Mouse (Mus musculus): ENCODE measurements around the gene Igdcc3.

The Igdcc3 gene

DNA sequence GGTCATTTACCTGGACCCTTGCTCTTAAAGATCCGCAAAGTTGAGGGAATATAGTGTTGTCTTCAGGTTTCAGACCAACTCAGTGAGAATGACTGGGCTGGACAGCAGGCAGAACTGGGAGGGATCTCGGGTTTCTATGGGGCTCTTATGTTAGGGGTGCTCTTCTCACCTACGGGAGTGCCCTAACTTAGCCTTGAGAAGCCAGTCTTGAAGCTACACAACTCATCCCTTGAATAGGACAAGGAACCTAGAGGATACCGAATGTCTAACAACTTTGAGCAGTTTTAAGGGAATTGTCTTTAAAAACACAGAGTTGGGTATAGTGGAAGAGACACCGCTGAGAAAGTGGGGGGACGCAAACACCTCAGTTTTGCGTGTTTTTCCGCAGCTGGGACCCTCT, 498 bp upstream of the Igdcc3 start:
- DNase-seq (ENCODE audit: low spot score): no peak

DNA sequence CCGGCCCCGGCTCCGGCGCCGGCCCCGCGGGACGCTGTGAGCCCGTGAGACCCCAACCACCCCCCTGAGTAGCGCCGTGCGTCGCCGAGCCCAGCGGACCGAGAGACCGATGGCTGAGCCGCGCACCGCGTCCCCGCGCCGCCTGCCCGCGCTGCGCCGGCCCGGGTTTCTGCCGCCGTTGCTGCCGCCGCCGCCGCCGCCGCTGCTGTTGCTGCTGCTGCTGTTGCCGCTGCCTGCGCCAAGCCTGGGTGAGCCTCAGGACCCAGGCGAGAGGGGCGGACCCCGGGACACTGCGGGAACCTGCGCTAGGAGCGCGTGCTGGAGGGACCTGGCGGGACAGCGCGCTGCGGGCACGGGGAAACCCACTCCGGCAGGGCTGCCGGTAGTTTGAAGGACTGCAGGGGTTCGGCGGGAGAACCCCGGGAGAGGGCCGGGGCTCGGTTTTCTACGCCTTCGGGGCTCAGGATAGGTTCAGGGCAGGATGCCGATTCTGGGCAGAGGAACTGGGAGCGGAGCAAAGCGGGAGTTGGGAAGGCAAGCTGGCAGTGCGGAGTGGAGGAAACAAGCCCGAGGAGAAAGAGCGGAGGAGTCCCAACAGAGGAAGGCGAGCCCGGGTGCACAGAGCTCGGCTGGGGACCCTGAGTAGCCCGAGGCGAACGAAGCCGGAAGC, 452 bp downstream of the Igdcc3 start:
- peak; percentile 70 for DNase-seq (ENCODE audit: low spot score)

DNA sequence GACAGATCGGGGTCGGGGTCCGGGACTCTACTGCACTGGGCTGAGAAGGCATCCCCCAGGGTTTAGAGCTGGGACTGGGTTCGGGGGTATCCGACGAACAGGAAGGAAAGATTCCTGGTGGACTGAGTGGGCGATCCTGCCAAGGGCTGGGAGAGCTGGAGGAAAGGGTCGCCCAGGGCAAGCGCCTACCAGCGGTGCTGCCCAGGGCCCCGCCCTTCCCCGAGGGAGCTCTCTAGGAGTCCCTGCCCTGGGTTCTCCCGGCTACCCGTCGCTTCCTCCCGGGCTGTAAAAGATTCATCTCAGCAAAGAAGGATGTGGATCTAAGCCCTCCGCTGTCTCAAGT, 958 bp downstream of the Igdcc3 start:
- peak; percentile 64 for DNase-seq (ENCODE audit: low spot score)

DNA sequence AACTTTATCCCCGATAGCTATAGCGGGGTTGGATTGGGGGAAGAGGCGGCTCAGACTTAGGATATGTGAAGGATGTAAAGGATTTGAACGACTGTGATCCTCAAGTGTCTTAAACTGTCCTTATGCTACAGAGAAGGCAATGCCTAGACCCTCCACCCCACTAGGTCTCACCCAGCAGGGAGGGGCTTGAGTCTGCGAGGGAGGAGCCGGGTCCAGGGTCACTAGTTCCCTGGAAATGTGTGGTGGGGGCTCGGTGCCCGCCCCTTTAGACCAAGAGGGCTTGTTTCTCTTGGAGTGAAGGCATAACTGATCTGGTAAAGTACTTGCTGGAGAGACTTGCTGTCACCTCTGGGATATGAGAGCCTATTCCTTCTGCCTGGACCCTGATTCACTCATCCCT, 1.4 kb downstream of the Igdcc3 start:
- DNase-seq (ENCODE audit: low spot score): no peak

DNA sequence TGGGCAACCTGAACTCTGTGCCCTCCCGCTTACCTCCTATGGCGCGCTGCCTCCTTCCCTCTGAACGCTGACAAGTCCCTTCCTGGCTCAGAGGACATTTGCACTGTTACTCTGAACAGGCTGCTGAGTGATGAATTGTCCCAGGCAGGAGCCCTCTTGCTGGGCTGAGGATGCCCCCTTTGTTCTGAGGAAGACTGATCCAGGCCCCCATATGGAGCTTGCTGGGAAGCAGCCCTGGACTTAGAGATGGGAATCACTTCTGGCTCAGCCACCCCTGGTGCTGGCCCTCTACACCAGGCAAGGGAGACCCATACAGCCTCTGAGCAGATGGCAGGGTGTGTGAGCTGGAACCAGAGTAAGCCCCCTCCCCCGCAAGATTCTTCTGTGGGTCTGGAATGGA, 5.0 kb downstream of the Igdcc3 start:
- no peak for DNase-seq (ENCODE audit: low spot score)

DNA sequence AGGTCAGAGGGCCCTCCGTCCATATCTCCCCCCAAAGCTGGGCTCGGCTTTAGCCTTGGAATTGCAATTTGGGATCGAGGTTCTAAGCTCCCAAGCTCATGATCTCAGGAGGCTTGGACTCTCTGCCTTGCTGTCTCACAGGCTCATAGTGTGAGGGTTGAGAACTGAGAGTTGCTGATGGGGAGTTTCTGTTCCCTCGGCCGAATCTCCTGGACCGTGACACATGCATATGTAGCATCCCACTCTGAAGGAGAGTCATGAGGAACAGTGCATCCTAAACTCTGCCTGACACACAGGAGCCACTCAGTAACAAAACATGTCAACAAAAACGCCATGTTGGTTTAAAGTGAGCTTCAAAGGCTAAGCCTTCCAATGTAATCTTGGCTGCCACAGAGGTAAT, 7.5 kb downstream of the Igdcc3 start:
- DNase-seq (ENCODE audit: low spot score): no peak

DNA sequence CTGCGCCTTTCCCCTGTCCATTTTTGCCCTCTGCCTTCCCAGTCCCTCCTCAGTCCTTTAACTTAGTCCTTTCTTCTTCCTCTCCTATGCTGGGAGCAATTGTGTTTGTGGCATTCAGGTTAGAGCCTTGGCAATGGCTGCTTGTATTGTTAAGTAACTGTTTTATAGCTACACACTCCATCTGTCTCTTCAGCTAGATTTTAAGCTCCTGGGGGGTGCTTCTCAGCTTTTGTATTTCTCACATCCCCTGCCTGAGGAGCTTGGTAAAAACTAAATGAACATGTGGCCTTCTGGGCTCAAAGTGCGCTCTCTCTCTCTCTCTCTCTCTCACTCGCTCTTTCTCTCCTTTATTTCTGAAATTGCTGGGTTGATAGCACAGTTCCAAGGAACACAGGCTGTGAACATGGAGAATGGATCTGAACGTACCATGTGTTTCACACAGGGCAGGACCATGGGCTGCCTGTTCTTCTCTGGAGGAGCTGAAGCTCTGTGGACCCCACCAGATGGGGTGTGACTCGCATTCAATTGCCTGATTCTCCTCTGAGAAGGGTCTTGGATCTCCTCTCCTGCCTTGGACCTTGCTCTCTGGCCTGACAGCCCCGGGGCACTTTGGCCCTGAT, 11.8 kb downstream of the Igdcc3 start:
- no peak for DNase-seq (ENCODE audit: low spot score)

DNA sequence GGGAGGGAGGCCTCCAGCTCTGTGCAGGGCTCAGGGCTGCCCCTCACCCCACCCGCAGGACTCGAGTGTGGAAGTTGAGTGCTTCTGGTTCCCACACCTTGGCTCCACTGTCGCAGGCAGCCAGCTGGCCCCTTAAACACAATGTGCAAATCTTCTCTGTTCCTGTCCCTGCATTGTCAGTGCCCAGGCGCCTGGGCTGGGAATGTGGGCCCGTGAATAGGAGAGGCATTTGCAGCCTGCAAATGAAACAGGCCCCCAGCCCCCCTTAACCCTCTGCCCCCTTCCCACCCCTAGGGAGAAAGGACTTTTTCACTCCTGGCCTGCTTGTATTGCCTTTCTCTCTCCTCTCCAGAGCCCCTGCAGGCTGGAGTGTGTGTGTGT, 12.3 kb downstream of the Igdcc3 start:
- DNase-seq (ENCODE audit: low spot score): no peak

DNA sequence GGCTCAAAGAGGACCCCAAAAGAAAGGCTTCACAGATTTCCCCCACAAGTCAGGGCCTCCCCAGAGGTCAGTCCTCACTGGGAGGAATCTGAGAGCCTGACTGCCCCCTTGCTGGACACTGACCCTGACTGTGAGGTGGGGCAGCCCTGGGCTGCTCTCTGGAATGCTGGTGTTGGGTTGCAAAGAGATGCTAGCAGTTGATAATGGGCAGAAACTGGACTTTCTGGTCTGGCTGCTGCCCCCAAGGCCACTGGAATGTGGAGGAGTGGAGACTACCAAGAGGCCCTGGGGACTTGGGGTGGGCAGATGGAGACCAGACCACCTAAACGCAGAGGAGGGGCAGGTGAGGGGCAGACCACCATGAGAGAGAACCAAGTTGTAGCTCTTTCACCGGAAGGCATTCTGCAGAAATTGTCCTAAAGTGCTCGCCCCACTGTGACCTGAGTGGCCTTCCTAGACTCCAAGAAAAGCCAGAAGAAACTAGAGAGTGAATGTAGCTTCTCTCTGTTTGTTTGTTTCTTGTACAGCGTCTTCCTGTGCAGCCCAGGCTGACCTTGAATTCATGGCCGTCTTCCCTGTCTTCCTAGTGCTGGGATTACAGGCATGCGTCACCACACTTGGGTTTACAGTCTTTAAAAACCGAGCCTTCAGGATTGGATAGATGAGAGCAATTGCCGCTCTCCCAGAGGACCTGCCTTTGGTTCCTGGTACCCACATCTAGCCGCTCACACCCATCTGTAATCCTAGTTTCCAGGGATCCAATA, 13.9 kb downstream of the Igdcc3 start:
- no peak for DNase-seq (ENCODE audit: low spot score)

DNA sequence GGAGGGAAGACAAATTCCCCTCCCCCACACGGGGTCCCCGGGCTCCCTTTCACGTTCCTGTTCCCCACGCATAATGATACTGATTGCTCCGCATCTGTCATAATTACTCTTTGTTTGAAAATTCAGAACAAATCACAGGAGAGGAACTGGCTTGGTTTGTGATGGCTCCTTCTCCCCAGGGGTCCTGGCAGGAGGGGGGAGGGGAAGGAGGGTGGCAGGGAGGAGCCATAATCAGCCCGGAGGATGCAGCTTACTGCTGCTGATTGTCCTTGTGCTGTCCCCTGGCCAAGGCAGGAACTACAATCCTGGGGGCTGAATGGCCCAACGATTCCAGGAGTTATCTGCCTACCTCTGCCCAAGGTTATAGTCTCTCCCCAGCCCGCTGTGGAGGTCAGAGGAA, 15.6 kb downstream of the Igdcc3 start:
- DNase-seq (ENCODE audit: low spot score): peak; percentile 53

DNA sequence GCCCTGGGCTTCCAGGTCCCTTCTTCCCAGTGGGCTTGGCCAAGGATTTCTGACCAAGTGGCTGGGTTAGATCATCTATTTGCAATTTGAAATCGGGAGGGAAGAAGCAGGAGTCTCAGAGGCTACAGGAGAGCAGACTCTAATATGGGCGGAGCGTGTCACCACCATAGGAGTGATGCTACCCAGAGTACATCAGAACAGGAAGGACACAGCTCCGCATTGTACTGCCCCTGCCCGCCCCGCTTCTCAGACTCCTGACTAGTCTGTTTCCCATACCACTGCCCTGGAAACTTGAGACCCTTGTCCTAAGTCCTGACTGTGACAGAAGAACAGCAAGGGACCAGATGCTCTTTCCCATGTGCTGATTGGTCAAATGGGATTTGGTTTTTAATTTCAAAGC, 16.6 kb downstream of the Igdcc3 start:
- DNase-seq (ENCODE audit: low spot score): no peak

DNA sequence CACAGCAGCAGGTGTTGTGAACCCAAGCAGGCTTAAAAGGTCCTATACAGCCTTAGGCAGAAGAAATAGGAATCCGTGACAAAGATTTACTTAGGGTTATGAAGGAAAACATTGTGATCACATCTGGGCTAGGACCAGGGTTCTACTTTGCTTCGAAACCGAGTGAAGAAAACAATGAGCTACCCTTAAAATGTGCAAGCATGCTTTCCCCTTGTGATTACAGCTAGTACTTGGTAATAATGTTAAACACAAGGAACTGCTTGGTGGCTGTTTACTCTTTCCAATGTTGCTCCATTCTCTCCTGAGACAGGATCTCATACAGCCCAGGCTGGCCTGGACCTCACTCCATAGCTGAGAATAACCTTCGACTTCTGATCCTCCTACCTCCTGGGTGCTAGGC, 20.2 kb downstream of the Igdcc3 start:
- DNase-seq (ENCODE audit: low spot score): no peak

DNA sequence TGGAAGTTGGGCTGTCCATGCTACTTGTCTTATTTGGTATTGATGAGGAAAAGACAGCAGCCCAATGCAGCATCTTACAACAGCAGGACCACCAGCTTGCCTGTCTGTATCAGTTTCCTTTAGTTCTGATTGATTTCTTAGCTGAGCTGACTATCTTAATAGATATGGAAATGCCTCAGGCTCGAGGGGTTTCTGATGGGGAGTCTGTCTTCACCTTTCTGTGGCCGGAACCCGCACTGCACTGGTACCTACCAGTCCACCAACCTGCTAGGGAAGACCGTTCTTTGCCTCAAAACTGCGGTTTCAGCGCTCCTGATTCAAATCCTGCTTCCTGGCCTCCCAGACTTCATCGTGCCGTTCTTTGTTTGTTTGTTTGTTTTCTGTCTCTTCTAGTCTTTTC, 20.9 kb downstream of the Igdcc3 start:
- no peak for DNase-seq (ENCODE audit: low spot score)

DNA sequence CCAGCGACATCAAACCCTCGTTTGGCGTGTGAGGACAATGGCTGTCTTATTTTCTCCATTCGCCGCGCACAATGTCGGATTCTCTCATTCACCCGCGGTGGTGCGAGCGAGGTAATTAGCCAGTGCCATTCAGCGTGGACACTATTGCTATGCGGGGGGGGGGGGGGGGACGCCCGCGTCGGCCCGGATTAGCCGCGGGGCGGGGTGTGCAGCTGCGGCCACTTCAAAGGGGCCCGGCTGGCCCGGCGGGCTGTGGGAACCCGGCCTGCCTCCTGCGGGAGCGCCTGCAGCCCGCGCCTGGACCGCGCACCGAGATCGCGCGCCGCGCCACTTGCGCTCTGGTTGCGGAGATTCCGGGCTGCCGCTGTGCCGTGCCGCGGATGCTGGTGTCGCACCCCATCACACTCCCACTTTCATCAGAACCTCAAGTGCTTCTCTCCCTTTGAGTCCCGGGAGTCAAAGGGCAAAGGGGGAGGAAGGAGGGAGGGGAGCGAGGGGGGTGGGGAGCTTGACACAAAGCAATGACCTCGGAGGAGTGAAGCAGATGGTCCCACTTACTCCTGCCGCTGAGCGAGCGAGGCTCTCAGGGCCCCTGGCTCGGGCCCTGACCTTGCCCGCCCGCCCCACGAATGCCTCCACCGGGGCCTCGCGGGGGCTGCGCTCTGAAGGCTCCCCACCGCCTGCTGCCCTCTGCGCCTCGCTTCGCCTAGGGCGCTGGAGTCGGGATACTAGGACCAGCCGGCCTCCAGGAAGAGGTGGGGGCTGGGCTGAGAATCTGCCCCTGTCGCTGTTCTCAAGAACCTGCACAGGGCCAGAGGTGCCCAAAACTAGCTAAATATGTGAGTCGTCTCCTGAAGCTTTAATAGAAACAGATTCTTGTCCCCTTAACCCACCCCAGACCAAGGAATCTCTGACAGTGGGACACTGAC, 22.0 kb downstream of the Igdcc3 start:
- peak; percentile 72 for DNase-seq (ENCODE audit: low spot score)

DNA sequence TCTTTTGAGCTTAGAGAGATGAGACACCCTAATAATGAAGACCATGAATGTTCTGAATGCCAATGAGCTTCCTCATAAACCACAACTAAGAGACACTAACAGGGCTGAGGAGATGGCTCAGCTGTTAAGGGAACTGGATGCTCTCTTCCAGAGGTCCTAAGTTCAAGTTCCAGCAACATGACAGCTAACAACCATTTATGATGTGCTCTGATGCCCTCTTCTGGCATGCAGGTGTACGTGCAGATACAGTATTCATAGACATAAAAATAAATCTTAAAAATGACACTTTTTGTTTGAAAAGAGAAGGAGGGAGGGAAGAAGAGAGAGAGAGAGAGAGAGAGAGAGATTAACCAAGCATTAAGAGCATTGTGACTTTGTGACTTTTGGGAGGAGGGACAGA, 23.9 kb downstream of the Igdcc3 start:
- no peak for DNase-seq (ENCODE audit: low spot score)

DNA sequence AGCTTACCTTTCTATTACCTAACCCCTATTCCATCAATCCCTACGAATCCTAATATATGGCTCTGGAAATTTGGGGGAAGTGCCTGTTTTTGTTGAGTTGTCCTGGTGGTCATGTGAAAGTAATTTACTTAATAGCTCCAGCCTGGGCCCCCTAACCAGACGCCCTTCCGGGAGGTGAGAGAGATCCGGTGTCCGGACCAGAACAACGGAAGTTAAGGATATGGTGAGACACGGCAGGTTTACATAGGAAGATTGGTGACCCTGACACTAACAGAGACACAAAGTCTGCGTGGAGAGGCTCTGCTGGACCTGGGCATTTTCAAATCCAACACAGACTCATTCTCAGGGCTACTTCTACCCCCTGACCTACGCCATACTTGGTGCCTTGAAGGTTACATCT, 25.4 kb downstream of the Igdcc3 start:
- no peak for DNase-seq (ENCODE audit: low spot score)

DNA sequence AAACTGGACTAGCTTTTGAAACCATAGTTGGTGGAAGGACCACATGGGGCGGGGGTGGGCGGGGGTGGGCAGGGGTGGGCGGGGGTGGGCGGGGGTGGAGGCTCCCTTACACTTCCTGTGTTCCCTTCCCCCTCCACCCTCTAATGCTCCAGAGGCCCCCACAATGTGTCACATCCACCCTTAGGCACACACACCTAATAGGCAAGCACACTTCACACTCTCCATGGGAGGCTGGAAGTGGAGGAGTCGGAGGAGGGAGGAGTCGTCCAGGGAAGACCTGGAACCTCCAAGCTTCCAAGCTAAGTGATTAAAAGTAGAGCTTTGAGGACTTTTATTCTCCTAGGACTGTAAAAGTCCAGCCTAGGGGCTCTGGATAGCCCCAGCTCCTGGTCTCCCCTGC, 27.5 kb downstream of the Igdcc3 start:
- no peak for DNase-seq (ENCODE audit: low spot score)

DNA sequence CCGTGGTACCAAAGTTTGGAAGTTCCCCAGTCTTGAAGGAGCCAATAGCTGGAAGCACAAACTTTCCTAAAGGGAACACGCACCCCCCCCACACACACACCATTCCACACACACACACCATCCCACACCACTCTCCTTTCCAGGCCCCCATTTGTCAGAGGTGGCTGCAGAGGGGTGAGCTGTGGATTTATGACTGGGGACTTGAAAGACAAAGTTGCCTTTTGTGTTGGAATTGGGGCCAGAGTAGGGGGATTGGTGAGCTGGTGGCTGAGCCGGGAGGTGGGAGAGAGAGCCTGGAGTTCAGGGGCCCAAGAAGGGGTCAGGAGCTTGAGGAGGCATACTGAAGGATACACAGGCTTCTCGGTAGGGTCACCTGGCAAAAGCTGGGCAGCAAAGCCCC, 28.0 kb downstream of the Igdcc3 start:
- DNase-seq (ENCODE audit: low spot score): no peak

DNA sequence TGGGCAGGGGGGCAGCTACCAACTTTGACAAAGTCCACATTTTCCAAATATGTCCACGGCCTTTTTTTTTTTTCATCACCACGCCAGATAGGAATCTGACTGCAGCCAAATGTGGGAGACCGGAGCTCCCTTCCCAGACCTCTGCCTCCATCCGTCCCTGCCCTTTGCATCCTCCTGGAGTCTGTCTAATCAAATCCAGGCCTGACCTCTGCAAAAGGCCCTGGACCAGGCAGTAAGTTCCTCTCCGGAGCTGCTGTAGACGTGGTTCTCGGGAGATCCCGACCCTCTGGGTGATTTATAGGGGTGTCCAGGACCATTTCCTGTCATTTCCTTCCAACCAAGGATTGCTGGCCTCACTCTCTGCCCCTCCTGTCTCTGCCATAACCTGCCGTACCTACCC, 31.7 kb downstream of the Igdcc3 start:
- DNase-seq (ENCODE audit: low spot score): no peak

DNA sequence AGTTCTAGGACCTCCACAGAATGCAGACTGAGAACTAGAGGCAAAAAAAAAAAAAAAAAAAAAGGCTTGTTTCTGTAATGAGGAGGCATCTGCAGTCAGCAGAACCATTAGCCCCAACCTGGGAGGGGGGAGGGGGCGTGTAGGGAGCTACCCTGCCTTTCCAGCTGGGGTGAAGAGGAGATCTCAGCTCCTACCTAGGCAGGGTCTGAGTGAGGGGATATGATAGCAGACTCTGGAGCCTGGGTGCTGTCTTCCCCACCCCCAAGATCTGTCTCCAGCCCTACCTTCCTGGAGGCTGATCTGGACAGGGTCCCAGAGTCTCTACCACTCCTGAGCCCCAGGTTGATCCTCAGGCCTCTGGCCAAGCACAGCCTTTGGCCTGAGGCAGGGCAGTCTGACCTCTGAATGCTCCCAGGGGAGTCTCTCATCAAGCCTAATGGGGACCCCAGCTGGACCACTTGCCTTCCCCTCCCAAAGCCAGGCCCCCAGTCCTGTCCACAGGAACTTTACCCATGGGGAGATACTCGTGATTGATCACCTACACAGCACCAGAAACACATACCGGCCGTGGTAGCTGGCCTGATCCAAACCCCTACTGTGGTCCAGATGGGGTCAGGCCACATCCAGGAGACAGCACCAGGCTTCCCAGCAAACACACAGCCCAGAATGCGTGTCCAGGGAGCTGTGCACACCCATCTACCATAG, 34.4 kb downstream of the Igdcc3 start:
- DNase-seq (ENCODE audit: low spot score): no peak

DNA sequence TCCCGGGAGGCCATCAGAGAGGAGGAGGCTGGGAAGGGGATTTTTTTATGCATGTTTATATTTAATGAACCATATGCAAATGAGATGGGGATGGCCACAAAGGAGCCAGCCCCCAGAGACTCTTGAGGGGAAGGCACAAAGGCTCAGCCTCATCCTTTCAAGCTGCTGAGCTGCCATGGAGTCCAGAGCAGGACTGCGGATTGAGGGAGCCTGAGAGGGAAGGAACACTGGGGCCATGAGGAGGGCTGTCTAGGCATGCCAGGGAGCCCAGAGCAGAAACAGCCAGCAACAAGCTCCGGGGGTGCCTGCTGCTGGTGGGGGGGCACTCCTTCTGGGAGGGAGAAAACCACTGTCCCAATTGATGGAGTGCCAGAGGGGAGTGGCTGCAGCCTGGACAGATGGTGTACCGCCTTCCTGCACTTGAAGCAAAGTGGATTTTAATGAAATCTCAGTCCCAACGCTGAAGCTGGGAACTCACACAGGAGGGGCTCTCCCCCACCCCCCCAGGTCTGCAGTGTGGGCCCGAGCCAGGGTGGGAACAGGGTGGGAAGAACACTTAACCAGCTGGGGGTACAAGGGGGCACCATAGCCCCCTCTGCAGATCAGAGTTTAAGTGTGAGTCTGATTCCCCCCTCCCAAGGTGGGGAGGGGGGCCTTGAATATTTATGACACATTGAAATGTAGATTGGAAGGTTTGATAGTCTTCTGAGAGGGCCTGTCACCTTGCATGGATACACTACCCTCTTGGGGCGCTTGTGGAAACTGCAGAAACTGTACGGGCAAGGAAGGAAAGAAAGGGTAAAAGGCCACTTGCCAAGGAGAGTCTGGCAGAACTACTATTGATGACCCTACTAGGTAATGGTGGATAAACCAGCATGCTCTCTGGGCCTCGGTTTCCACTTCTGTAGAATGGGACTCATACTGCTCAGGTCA, 35.2 kb downstream of the Igdcc3 start:
- DNase-seq (ENCODE audit: low spot score): peak; percentile 46
